Mouse (Mus musculus) intestine, postnatal 0 days (tissue): Measurements from ENCODE around the gene Usp50. TPM values are rescaled to one million over a fixed set of nuclear protein-coding genes. Genes with fewer than 3 reads are reported as not detected.

ENCODE experiments used
- ATAC-seq: fragments of 200-750 bp; cut with Nextera tagmentation; 2 replicates; pipeline ENCODE4 v1.8.0; 2017; ENCODE audit warnings: mild to moderate bottlenecking, moderate TSS enrichment, moderate library complexity
- H3K27ac ChIP-seq: fragments of 300-500 bp; sonication (generic); 2 replicates; pipeline ENCODE4 v1.5.1; 2014; ENCODE audit warnings: mild to moderate bottlenecking, low read depth, low read length, moderate library complexity
- H3K27me3 ChIP-seq: fragments of 300-500 bp; sonication (generic); replicated peaks from 2 replicates; pipeline ENCODE4 v1.6.1; 2014; ENCODE audit warnings: low read length, mixed read lengths; ENCODE audit not compliant: control insufficient read depth, insufficient read depth
- H3K36me3 ChIP-seq: fragments of 300-500 bp; sonication (generic); 2 replicates; pipeline ENCODE4 v1.6.1; 2014; ENCODE audit warnings: mild to moderate bottlenecking, moderate library complexity; ENCODE audit not compliant: control insufficient read depth, insufficient read depth
- H3K4me1 ChIP-seq: fragments of 300-500 bp; sonication (generic); replicated peaks from 2 replicates; pipeline ENCODE4 v1.6.1; 2014; ENCODE audit warnings: antibody characterized with exemption, low read length, mixed read lengths; ENCODE audit not compliant: control insufficient read depth, insufficient read depth
- H3K4me2 ChIP-seq: fragments of 300-500 bp; sonication (generic); replicated peaks from 2 replicates; pipeline ENCODE4 v1.6.1; 2014; ENCODE audit warnings: low read depth, mild to moderate bottlenecking, moderate library complexity
- H3K4me3 ChIP-seq: fragments of 300-500 bp; sonication (generic); 2 replicates; pipeline ENCODE4 v1.5.1; 2014; ENCODE audit warnings: low read depth, low read length
- H3K9ac ChIP-seq: fragments of 300-500 bp; sonication (generic); 2 replicates; pipeline ENCODE4 v1.6.1; 2014; ENCODE audit warnings: mild to moderate bottlenecking, low read depth, low read length
- H3K9me3 ChIP-seq: fragments of 300-500 bp; sonication (generic); 2 replicates; pipeline ENCODE4 v1.6.1; 2016; ENCODE audit warnings: mixed run types; ENCODE audit not compliant: control insufficient read depth
- CTCF ChIP-seq: sonication (generic); IDR thresholded peaks from 2 replicates; pipeline ENCODE4 v1.5.1; 2016; ENCODE audit warnings: low read depth, mild to moderate bottlenecking, control low read depth, antibody characterized with exemption, moderate library complexity
- WGBS: fragments of 180-500 bp; shearing (Covaris S2); extraction: QIAGEN DNeasy Blood & Tissue Kit; methylation state at CpG from one replicate; pipeline ENCODE4 v1.1.7; 2014; 5-methylcytosine and 5-hydroxymethylcytosine counted together
- polyA plus RNA-seq: library from polyadenylated mRNA; unstranded; fragments of >200 nt; fragmentation: Nextera tagmentation; extraction: Ambion mirVana; gene quantifications from 2 replicates; pipeline ENCODE4 v1.2.1, GENCODE M21; 2015

Usp50 gene
- polyA plus RNA-seq, 1 experiment from 2014 or later, result 2.0 TPM

DNA sequence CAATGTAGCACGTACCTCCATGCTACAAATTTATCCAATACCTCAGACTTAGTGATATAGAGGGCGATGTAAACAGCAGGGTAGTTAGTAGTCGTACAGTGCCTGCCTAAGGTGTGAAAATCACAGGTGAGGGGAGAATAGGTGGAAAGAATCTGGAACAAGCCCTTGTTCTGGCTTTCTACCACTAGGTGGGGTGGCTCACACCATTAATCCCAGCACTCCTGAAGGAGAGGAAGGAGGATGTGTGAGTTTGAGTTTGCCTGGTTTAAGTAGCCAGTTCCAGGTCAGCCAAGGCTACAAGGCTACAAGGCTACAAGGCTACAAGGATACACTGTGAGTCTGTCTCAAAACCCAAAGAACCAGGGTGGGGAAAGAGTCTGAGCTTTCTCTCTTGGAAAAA is 12.4 kb upstream of the Usp50 start:
- no peak overlapping the region for H3K4me3 ChIP-seq
- H3K9ac ChIP-seq, result no peak overlapping the region
- H3K9me3 ChIP-seq, result no peaks in the 10 kb centered on the region
- peak; percentile 64 for TF ChIP-seq CTCF
- ATAC-seq, result no peak
- H3K4me1 ChIP-seq, result no peaks in the 10 kb centered on the region
- H3K27me3 ChIP-seq, result no peaks in the 10 kb centered on the region
- no peak overlapping the region for H3K4me2 ChIP-seq
- WGBS, result 79% methylated on average over 3 of the region's 3 CpGs
- no peak overlapping the region for H3K27ac ChIP-seq
- H3K36me3 ChIP-seq, result peaks cover 81% of the 10 kb centered on the region

DNA sequence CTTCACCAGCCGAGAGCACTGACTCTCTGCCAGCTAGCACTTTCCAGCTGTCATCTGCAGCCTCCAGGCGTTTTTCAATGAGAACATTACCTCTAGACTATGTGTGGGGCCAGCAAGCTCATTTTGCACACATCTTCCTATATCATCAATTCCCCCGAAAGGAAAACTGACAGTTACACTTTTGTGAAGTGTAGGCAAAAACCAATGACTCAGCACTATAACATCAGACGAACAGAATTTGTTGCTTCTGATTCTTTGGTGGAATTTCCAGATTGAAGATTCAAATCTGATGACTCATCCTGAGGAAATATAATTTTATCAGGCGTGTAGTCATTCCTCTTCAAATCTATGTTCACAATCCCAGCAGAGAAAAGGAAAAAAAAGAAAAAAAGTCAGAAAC is 9.3 kb upstream of the Usp50 start:
- no peak overlapping the region for H3K9ac ChIP-seq
- H3K9me3 ChIP-seq, result no peaks in the 10 kb centered on the region
- ATAC-seq, result no peak
- no peaks in the 10 kb centered on the region for H3K27me3 ChIP-seq
- H3K4me1 ChIP-seq, result no peaks in the 10 kb centered on the region
- H3K4me2 ChIP-seq, result no peak overlapping the region
- H3K36me3 ChIP-seq, result peaks cover 60% of the 10 kb centered on the region
- no peak for TF ChIP-seq CTCF
- no peak overlapping the region for H3K27ac ChIP-seq
- 73% methylated on average over 5 of the region's 5 CpGs for WGBS
- H3K4me3 ChIP-seq, result no peak overlapping the region

DNA sequence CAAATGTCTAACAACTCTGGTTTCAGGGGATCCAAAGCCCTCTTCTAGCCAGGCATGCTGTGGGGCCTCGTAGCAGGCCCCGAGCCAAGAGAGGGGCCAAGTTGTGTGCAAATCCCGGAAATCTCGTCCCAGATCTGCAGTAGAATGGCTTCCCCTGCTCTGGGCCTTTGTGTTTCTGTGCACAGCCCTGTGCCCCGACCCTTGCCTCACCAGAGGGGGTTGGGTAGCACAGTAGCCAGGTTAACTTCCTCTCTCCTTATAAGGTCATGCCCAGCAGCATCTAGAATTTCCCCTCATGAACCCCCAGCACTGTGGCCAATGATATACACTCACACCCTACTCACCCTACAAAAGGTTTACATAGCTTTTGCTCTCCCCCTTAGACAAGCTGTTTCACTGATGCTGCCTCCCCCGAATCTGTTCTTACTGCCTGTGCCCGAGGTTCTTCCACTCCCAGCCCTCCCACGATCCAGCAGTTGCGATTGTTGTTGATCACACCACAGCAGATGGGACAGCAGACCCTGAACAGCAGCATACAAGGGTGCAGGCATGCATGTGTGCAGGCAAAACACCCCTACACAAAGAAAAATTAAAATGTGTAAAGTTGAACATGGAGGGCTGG is 4.6 kb upstream of the Usp50 start:
- H3K4me1 ChIP-seq, result no peaks in the 10 kb centered on the region
- H3K4me3 ChIP-seq, result no peak overlapping the region
- no peaks in the 10 kb centered on the region for H3K9me3 ChIP-seq
- TF ChIP-seq CTCF, result no peak
- H3K27ac ChIP-seq, result no peak overlapping the region
- peaks cover 26% of the 10 kb centered on the region for H3K36me3 ChIP-seq
- no peaks in the 10 kb centered on the region for H3K27me3 ChIP-seq
- 45% methylated on average over 9 of the region's 9 CpGs for WGBS
- no peak overlapping the region for H3K4me2 ChIP-seq
- no peak for ATAC-seq
- H3K9ac ChIP-seq, result no peak overlapping the region

DNA sequence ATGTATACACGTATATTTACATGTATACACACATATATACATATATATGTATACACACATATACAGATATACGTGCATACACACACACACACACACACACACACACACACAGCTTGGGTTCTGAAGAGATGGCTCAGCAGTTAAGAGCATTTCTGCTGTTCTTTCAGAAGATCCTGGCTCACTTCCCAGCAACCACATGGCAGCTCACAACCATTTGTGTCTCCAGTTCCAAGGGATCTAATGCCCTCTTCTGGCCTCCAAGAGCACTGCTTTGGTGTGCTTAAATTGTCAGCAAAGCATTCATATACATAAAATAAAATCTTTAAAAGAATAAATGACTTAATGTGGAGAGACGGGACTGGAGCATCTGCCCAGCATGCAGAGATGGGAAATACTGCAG is 837 bp downstream of the Usp50 start:
- no peaks in the 10 kb centered on the region for H3K9me3 ChIP-seq
- H3K27ac ChIP-seq, result no peak overlapping the region
- H3K4me3 ChIP-seq, result no peak overlapping the region
- TF ChIP-seq CTCF, result peak; percentile 72
- H3K9ac ChIP-seq, result no peak overlapping the region
- H3K4me2 ChIP-seq, result no peak overlapping the region
- WGBS, result 65% methylated on average over 3 of the region's 3 CpGs
- ATAC-seq, result no peak
- no peaks in the 10 kb centered on the region for H3K4me1 ChIP-seq
- H3K36me3 ChIP-seq, result no peaks in the 10 kb centered on the region
- no peaks in the 10 kb centered on the region for H3K27me3 ChIP-seq

DNA sequence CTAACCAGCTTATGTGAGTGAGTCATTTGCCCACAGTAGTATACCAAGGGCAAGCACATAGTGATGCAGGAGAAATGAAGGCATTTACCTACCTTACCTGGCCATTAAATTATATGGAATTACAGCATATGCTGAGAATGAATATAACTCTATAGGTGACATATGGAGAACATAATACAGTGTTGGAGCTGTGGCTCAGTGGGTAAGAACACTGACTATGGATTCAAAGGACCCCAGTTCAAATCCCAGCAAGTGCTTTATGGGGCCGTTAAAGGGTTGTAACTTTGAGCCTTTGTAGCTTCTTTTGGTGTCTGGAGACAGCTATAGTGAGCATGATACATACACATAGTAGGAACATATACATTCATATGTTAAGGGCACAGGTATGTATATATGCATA is 1.8 kb downstream of the Usp50 start:
- no peak for ATAC-seq
- Histone ChIP-seq H3K36me3 (no peaks in the 10 kb centered on the region), H3K9me3 (no peaks in the 10 kb centered on the region), H3K27me3 (no peaks in the 10 kb centered on the region), H3K4me2 (no peak overlapping the region), H3K4me1 (no peaks in the 10 kb centered on the region), H3K4me3 (no peak overlapping the region), H3K9ac (no peak overlapping the region), H3K27ac (no peak overlapping the region)
- TF ChIP-seq CTCF, result no peak
- WGBS, result 81% methylated on average over 1 of the region's 1 CpGs

DNA sequence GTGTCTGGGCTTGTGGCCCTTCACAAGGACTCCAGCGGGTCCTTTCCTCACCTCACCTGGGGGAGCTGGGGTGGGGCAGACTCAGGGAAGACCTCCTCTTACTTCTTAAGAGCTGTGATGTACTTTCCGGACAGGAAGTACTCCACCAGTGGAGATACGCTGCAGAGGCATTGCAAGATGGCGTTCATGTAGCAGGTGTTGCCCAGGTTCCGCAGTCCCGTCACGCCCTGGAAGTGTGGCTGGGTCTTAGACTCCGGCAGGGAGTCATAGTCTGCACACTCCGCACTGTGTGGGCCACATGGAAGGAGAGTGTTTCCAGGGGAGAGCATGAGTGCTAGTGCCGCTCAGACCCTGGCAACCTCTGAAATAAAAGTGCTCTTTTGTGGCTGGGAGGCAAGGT is 3.0 kb downstream of the Usp50 start:
- Histone ChIP-seq H3K4me3 (no peak overlapping the region), H3K27me3 (no peaks in the 10 kb centered on the region), H3K9me3 (no peaks in the 10 kb centered on the region), H3K4me2 (no peak overlapping the region), H3K36me3 (no peaks in the 10 kb centered on the region), H3K9ac (no peak overlapping the region), H3K4me1 (no peaks in the 10 kb centered on the region), H3K27ac (no peak overlapping the region)
- 82% methylated on average over 10 of the region's 10 CpGs for WGBS
- no peak for TF ChIP-seq CTCF
- ATAC-seq, result no peak

DNA sequence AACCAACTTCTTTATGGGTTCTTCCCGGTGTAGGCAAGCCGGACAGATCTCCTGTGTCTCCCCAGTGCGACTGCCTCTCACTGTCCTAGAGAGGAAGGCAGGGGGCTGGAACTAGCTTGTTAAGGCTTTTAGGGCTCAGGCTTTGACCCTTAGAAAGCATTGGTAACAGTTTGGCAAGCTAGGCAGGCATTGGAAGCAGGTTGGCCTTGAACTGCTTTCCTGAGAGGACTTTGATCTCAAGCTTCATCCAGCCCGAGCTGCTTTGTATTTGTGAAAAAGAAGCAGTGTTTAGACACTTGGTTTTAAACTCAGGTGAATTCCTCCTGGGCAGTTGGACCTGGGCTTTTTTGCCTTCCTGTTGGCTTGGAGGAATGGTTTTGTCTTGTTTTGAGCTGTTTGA is 4.5 kb downstream of the Usp50 start:
- H3K27me3 ChIP-seq, result no peaks in the 10 kb centered on the region
- ATAC-seq, result no peak
- TF ChIP-seq CTCF, result no peak
- H3K9me3 ChIP-seq, result no peaks in the 10 kb centered on the region
- H3K4me3 ChIP-seq, result no peak overlapping the region
- H3K4me2 ChIP-seq, result no peak overlapping the region
- H3K9ac ChIP-seq, result no peak overlapping the region
- no peak overlapping the region for H3K27ac ChIP-seq
- H3K36me3 ChIP-seq, result no peaks in the 10 kb centered on the region
- no peaks in the 10 kb centered on the region for H3K4me1 ChIP-seq
- WGBS, result 78% methylated on average over 4 of the region's 4 CpGs
